Mouse (Mus musculus): ENCODE data around the gene Diras1.
"Not testable (repeated sequence)": the region's sequence is repeated elsewhere in the genome, so short reads cannot be mapped to it uniquely, and the experiment has no call there.

Gene Diras1

GRCm38 (mm10) chr10:81025639-81026275 lies at the start of gene Diras1:
Gene Diras1 (minus strand): TSS chr10:81025662.
- no peak for DNase-seq

GRCm38 (mm10) chr10:81073464-81073863 lies 48.0 kb upstream of the Diras1 start:
- no peak for DNase-seq

GRCm38 (mm10) chr10:81072290-81072689 lies 46.8 kb upstream of the Diras1 start:
- DNase-seq = no peak

GRCm38 (mm10) chr10:81069836-81070235 lies 44.4 kb upstream of the Diras1 start, which contains the start of gene Thop1:
Gene Thop1 (plus strand): TSS chr10:81070035.
- peak; percentile 97 for DNase-seq

GRCm38 (mm10) chr10:81068706-81069105 lies 43.2 kb upstream of the Diras1 start:
- no peak for DNase-seq

- not testable (repeated sequence) for DNase-seq
Observed at GRCm38 (mm10) chr10:81064519-81064918, 39.1 kb upstream of the Diras1 start.

- no peak for DNase-seq
Observed at GRCm38 (mm10) chr10:81062710-81063109, 37.2 kb upstream of the Diras1 start.

DNA sequence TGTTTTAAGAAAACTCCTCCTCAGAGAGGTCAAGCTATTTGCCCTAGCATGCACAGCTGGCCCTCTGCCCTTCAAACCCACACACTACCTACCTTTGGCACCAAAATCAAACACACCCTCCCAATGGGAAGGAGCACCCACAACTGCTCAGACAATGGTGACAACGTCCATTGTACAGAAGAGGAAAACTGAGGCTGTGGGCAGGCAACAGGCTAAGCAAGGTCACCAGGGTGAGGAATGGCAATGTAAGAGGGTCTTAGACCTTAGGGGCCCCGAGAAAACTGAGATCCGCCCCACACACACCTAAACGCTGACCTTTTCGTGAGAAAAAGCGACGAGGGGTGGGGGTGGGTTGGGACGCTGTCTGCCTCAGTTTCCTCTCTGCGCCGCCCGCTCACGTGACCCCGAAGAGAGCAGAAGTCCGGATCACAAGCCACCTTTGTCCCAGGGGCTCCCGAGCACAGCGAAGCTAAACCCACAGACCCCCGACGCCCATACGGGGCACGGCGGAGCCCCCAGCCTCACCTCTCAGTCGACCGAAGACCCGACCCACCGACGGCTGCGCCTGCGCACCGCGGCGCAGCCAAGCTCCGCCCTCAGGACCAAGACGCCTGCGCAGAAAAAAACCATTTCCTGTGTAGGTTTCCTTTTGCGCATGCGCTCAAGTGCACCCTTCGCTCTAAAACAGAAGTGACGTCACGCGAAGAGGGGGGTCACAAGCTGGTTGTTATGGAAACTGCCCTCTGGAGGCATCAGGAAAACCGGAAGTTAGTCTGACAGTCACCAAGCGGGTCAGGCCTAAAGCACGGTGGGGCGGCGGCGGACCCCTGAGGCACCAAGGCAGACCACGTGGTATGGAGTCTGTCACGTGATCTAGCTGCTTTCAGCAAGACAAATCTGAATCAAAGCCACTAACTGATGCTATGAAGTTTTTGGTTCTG lies 34.4 kb upstream of the Diras1 start, which contains the start of gene Sgta:
Gene Sgta, minus strand, starts transcription at position 579 of the 941 bp plus-strand sequence.
- peak; percentile 99 for DNase-seq

GRCm38 (mm10) chr10:81058896-81059295 lies 33.4 kb upstream of the Diras1 start:
- DNase-seq = no peak

GRCm38 (mm10) chr10:81057406-81058130 lies 32.1 kb upstream of the Diras1 start:
- no peak for DNase-seq

DNA sequence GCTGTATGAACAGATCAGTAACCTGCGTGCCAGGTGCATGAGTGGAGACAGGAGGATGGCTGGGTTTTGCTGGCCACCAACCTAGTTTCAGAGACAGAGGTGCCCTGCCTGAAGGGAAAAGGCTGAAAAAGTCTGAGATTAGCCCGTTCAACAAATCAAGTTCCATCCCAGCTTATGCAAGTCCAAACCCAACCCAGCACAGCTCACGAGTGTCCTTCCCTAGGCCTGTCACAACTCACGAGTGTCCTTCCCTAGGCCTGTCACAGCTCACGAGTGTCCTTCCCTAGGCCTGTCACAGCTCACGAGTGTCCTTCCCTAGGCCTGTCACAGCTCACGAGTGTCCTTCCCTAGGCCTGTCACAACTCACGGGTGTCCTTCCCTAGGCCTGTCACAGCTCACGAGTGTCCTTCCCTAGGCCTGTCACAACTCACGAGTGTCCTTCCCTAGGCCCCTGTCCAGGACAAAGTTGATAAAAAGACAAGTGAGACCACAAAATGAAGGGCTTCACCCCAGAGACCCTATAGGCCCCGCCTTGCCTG lies 30.4 kb upstream of the Diras1 start:
- DNase-seq = not testable (repeated sequence)

DNA sequence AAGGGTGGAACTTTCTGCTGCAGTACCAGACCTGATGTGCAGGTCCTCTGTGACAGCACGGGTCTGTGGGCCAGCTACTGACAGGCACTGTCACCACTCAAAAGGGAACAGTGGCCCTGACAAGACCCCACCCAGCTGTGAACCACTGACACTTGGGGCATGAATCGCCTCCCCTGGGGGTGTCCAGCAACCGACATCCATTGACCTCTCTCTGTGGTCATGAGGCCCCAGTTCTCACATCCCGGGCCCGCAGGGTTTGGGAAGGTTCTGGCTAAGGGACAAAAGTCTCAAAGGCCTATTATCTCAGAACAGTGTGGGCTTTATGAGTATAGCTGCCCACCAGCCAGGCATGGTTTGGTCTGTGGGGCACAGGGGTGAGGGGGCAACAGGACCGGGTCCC lies 29.7 kb upstream of the Diras1 start:
- no peak for DNase-seq

DNA sequence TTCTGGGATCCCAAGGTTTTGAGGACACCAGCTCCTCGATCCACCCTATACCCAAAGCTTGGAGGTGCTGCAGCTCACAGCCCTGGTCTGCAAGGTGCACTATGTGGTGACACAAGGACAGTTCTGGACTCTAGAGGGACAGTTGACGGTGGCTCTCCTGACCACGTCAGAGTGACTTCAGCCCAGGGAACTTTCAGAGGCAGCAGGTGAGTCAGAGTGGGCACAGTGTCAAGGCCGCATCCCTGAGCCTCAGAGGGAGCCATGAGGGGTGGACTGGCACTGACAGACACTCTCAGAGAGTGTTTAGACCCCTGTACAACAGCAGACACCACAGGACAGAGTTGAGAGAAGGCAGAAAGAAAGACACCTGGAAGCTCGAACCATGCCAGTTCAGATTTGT lies 27.1 kb upstream of the Diras1 start:
- DNase-seq = no peak

DNA sequence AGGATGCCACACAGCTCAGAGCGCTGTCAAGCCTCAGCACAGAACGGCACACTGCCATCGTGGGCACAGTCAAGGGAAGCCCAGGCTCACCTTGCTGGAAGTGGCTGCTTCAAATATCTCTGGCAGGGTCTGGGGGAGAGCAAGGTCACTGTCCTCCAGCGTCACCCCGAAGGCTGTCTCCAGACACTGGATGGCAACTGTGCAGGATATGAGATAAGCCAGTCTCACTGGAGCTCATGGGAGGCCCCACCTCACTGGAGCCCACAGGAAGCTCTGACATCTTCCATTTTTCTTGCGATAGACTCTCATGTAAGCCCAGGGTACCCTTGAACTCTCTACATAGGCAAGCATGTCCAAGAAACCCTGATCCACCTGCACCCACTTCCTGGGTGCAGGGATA lies 25.7 kb upstream of the Diras1 start:
- DNase-seq = no peak

DNA sequence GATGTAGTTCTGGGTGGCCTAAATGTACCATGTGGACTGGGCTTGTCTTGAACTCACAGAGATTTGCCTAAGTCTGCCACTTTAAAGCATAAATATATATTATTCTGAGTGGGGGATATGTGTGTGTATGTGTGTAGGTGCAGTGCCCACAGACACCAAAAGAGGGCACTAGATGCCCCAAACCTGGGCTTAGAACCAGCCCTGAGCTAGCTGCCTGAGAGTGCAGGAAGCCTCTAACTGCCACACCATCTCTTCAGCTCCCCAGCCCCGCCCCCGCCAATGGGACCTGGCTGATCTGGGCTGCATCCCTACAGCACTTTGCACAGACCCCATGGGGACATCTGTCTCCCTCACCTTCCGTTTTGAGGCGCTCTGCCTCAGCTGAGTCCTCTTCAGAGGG lies 25.2 kb upstream of the Diras1 start:
- DNase-seq = no peak

DNA sequence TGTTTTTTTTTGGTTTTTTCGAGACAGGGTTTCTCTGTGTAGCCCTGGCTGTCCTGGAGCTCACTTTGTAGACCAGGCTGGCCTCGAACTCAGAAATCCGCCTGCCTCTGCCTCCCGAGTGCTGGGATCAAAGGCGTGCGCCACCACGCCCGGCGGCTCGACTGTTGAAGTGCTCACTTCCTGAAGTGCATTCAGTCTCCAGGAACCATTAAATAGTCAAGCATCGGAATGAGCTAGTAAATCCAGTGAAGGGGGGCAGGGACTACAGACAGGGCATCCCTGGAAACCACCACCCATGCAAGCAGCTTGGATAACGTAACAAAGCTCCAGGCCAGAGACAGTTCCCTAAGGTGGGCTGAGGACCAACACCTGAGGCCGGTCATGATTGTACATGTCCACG lies 19.8 kb upstream of the Diras1 start:
- DNase-seq = not testable (repeated sequence)

GRCm38 (mm10) chr10:81041458-81042175 lies 16.2 kb upstream of the Diras1 start:
- no peak for DNase-seq

DNA sequence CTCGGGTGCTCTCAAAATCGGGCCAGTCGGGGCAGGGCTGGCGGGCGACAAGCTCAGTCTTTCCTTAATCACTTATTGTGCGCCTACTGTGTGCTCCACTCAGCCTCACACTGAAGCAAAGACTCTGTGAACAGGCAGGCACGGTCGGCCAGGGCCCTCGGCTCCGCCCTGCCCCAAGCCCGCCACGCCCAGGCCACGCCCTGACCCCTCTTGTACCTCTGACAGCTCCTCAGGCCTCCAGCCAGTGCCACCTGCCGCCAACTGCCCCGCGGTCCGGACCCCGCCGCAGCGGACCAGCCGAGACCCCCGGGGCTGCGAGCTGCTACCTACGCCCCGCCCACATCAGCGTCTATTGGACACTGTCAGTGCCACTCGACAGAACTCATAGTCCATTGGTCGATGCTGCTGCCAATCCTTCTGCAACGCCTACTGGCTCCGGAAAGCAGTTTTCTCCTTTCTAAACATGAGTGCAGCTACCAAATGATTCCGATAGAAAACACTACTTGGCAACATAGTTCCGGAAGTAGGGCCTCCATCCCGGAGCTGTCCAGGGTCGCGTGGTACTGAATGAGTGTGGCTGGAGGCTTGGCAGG lies 11.6 kb upstream of the Diras1 start, which contains the start of gene Slc39a3:
Gene Slc39a3, minus strand, starts transcription at position 439 of the 593 bp plus-strand sequence.
- peak; percentile 97 for DNase-seq

DNA sequence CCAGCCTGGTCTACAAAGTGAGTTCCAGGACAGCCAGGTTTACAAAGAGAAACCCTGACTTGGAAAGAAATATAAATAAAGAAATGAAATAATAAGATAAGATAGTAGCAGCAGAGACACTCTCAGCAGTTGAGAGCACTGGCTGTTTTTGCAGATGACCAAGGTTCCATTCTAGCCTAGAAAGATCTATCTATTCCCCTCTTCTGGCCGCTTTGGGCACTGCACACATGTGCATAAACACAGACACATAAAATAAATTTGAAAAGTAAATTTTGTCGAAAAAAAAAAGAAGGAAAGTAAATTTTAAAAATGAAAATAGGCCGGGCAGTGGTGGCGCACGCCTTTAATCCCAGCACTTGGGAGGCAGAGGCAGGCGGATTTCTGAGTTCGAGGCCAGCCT lies 10.8 kb upstream of the Diras1 start:
- DNase-seq = no peak

DNA sequence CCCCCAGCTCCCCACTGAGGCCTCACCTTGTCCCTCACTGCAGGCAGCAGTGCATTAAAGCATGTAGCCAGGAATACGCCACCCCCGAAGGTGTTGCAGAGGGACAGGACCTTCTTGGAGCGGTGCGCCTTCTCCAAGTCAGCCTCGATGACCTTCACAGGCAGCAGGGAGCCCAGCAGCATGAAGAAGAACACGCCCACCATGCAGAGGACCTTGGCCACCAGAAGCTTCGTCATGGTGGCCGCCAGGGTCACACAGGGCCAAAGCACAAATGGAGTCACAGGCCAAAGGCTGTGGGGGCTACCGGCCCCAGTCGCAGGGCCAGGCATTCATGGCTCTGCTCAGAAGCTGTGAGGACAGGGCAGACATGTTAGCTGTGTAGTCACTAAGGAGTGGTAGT lies 8.1 kb upstream of the Diras1 start:
- DNase-seq = no peak

GRCm38 (mm10) chr10:81029031-81029430 lies 3.6 kb upstream of the Diras1 start:
- no peak for DNase-seq

GRCm38 (mm10) chr10:81028219-81028618 lies 2.8 kb upstream of the Diras1 start:
- DNase-seq = no peak

Measured in right cerebral cortex, postnatal 25 days (tissue).